Mouse (Mus musculus): ENCODE data around the gene Gp1ba. TPM values are rescaled to one million over a fixed set of nuclear protein-coding genes. Genes with fewer than 3 reads are reported as not detected.

Gene Gp1ba
- total and polyA plus RNA-seq, 3 experiments: 1.1 to 9.0 (median 3.4) TPM

GRCm38 (mm10) chr11:70623053-70623742, 15.7 kb upstream of the Gp1ba start:
- Histone ChIP-seq H3K9me3 (replicated peaks) (no peaks in the 10 kb centered on the region), H3K4me1 (ENCODE audit: insufficient read depth, low read depth, low read length) (peaks cover 26% of the 10 kb centered on the region), H3K4me3 (ENCODE audit: low read depth, low read length) (no peak overlapping the region), H3K36me3 (replicated peaks) (no peaks in the 10 kb centered on the region), H3K27me3 (ENCODE audit: insufficient read depth, low read length) (peaks cover 14% of the 10 kb centered on the region; the same call in 1 of the 2 replicates)
- DNase-seq (ENCODE audit: low spot score) (no peak), ATAC-seq (ENCODE audit: extremely low read depth, insufficient number of reproducible peaks, low FRiP score, poor library complexity, severe bottlenecking) (no peak)
- no peak for TF ChIP-seq GATA1 (IDR thresholded peaks at IDR 0.05; ENCODE audit: borderline replicate concordance, low read length)
- TF ChIP-seq GATA2 (IDR thresholded peaks at IDR 0.05; ENCODE audit: borderline replicate concordance, low read depth, low read length): no peak
- no peak for TF ChIP-seq TAL1 (conservative IDR thresholded peaks at IDR 0.05; ENCODE audit: low read depth, low read length)
- no peak for TF ChIP-seq POLR2AphosphoS5 (IDR thresholded peaks at IDR 0.05; ENCODE audit: insufficient replicate concordance, low read depth, low read length)
- TF ChIP-seq CTCF (IDR thresholded peaks at IDR 0.05; ENCODE audit: low read depth, low read length): no peak

- ATAC-seq (ENCODE audit: extremely low read depth, insufficient number of reproducible peaks, low FRiP score, poor library complexity, severe bottlenecking) (no peak), DNase-seq (ENCODE audit: low spot score) (no peak)
- no peak overlapping the region for H3K4me3 ChIP-seq (ENCODE audit: low read depth, low read length)
- H3K9me3 ChIP-seq (replicated peaks): no peaks in the 10 kb centered on the region
- peaks cover 7% of the 10 kb centered on the region; the same call in 1 of the 2 replicates for H3K27me3 ChIP-seq (ENCODE audit: insufficient read depth, low read length)
- TF ChIP-seq CTCF (IDR thresholded peaks at IDR 0.05; ENCODE audit: low read depth, low read length) (peak; percentile 75), TAL1 (conservative IDR thresholded peaks at IDR 0.05; ENCODE audit: low read depth, low read length) (no peak)
- no peaks in the 10 kb centered on the region for H3K36me3 ChIP-seq (replicated peaks)
- peaks cover 30% of the 10 kb centered on the region for H3K4me1 ChIP-seq (ENCODE audit: insufficient read depth, low read depth, low read length)
Observed at GRCm38 (mm10) chr11:70625473-70625872, 13.4 kb upstream of the Gp1ba start.

- TF ChIP-seq CTCF (IDR thresholded peaks at IDR 0.05; ENCODE audit: low read depth, low read length) (no peak), GATA2 (IDR thresholded peaks at IDR 0.05; ENCODE audit: borderline replicate concordance, low read depth, low read length) (no peak), POLR2AphosphoS5 (IDR thresholded peaks at IDR 0.05; ENCODE audit: insufficient replicate concordance, low read depth, low read length) (no peak)
- peaks cover 33% of the 10 kb centered on the region for H3K4me1 ChIP-seq (ENCODE audit: insufficient read depth, low read depth, low read length)
- ATAC-seq (ENCODE audit: extremely low read depth, insufficient number of reproducible peaks, low FRiP score, poor library complexity, severe bottlenecking) (no peak), DNase-seq (ENCODE audit: low spot score) (no peak)
- H3K4me3 ChIP-seq (ENCODE audit: low read depth, low read length): no peak overlapping the region
- peaks cover 6% of the 10 kb centered on the region; the same call in 1 of the 2 replicates for H3K27me3 ChIP-seq (ENCODE audit: insufficient read depth, low read length)
- no peaks in the 10 kb centered on the region for H3K9me3 ChIP-seq (replicated peaks)
- no peaks in the 10 kb centered on the region for H3K36me3 ChIP-seq (replicated peaks)
Observed at GRCm38 (mm10) chr11:70626877-70627276, 12.0 kb upstream of the Gp1ba start.

GRCm38 (mm10) chr11:70628431-70628830, 10.5 kb upstream of the Gp1ba start:
- no peak for ATAC-seq (ENCODE audit: extremely low read depth, insufficient number of reproducible peaks, low FRiP score, poor library complexity, severe bottlenecking)
- peaks cover 19% of the 10 kb centered on the region for H3K4me1 ChIP-seq (ENCODE audit: insufficient read depth, low read depth, low read length)

GRCm38 (mm10) chr11:70629557-70629956, 9.4 kb upstream of the Gp1ba start:
- ATAC-seq (ENCODE audit: extremely low read depth, insufficient number of reproducible peaks, low FRiP score, poor library complexity, severe bottlenecking) (peak; percentile 8; the same call in 1 of the 2 replicates), DNase-seq (ENCODE audit: low spot score) (peak; percentile 56)
- H3K27me3 ChIP-seq (ENCODE audit: insufficient read depth, low read length): 0 out of 2 replicates have a peak, but pooled peaks cover 4% of the 10 kb centered on the region
- no peak overlapping the region for H3K4me3 ChIP-seq (ENCODE audit: low read depth, low read length)
- no peak for TF ChIP-seq GATA1 (IDR thresholded peaks at IDR 0.05; ENCODE audit: borderline replicate concordance, low read length)
- TF ChIP-seq GATA2 (IDR thresholded peaks at IDR 0.05; ENCODE audit: borderline replicate concordance, low read depth, low read length): no peak
- no peak for TF ChIP-seq TAL1 (conservative IDR thresholded peaks at IDR 0.05; ENCODE audit: low read depth, low read length)
- TF ChIP-seq CTCF (IDR thresholded peaks at IDR 0.05; ENCODE audit: low read depth, low read length): no peak
- TF ChIP-seq POLR2AphosphoS5 (IDR thresholded peaks at IDR 0.05; ENCODE audit: insufficient replicate concordance, low read depth, low read length): no peak
- no peaks in the 10 kb centered on the region for H3K36me3 ChIP-seq (replicated peaks)
- peaks cover 19% of the 10 kb centered on the region for H3K4me1 ChIP-seq (ENCODE audit: insufficient read depth, low read depth, low read length)
- no peaks in the 10 kb centered on the region for H3K9me3 ChIP-seq (replicated peaks)

More at GRCm38 (mm10) chr11:70628431-70628830, 10.5 kb upstream of the Gp1ba start:
- TF ChIP-seq GATA2 (IDR thresholded peaks at IDR 0.05; ENCODE audit: borderline replicate concordance, low read depth, low read length): no peak
- H3K27me3 ChIP-seq (ENCODE audit: insufficient read depth, low read length): peaks cover 4% of the 10 kb centered on the region; the same call in 1 of the 2 replicates
- H3K4me3 ChIP-seq (ENCODE audit: low read depth, low read length): no peak overlapping the region
- H3K9me3 ChIP-seq (replicated peaks): no peaks in the 10 kb centered on the region
- no peaks in the 10 kb centered on the region for H3K36me3 ChIP-seq (replicated peaks)
- DNase-seq (ENCODE audit: low spot score): no peak

GRCm38 (mm10) chr11:70630129-70630528, 8.8 kb upstream of the Gp1ba start:
- Histone ChIP-seq H3K27me3 (ENCODE audit: insufficient read depth, low read length) (0 out of 2 replicates have a peak, but pooled peaks cover 4% of the 10 kb centered on the region), H3K4me3 (ENCODE audit: low read depth, low read length) (no peak overlapping the region), H3K36me3 (replicated peaks) (no peaks in the 10 kb centered on the region), H3K9me3 (replicated peaks) (no peaks in the 10 kb centered on the region), H3K4me1 (ENCODE audit: insufficient read depth, low read depth, low read length) (peaks cover 18% of the 10 kb centered on the region)
- no peak for TF ChIP-seq GATA1 (IDR thresholded peaks at IDR 0.05; ENCODE audit: borderline replicate concordance, low read length)
- TF ChIP-seq TAL1 (conservative IDR thresholded peaks at IDR 0.05; ENCODE audit: low read depth, low read length): no peak
- TF ChIP-seq CTCF (IDR thresholded peaks at IDR 0.05; ENCODE audit: low read depth, low read length): no peak
- TF ChIP-seq POLR2AphosphoS5 (IDR thresholded peaks at IDR 0.05; ENCODE audit: insufficient replicate concordance, low read depth, low read length): no peak
- TF ChIP-seq GATA2 (IDR thresholded peaks at IDR 0.05; ENCODE audit: borderline replicate concordance, low read depth, low read length): no peak
- no peak for ATAC-seq (ENCODE audit: extremely low read depth, insufficient number of reproducible peaks, low FRiP score, poor library complexity, severe bottlenecking)
- DNase-seq (ENCODE audit: low spot score): no peak

Measured in G1E (cell line).